Mouse (Mus musculus) thymus, adult 2 months (tissue): ENCODE results near the gene Rab35.

Source experiments
- CTCF ChIP-seq: fragments of 200-500 bp; IDR thresholded peaks from 2 replicates; pipeline ENCODE4 v1.5.1; 2012; ENCODE audit warnings: mild to moderate bottlenecking, control low read depth, low read length, moderate library complexity, borderline replicate concordance; ENCODE audit not compliant: control insufficient read depth, poor library complexity, insufficient read depth; ENCODE audit errors: extremely low read depth
- POLR2A ChIP-seq: fragments of 200-500 bp; IDR thresholded peaks from 2 replicates; pipeline ENCODE4 v1.6.1; 2012; ENCODE audit warnings: mild to moderate bottlenecking, low read length, control low read depth, moderate library complexity; ENCODE audit not compliant: control insufficient read depth, poor library complexity, insufficient read depth; ENCODE audit errors: extremely low read depth

- TF ChIP-seq CTCF (peak; percentile 94), POLR2A (peak; percentile 26; the same call in 1 of the 2 replicates)
These were observed 21.2 kb downstream of the Rab35 start for GRCm38 (mm10) chr5:115652681-115653575.
